Mouse (Mus musculus) hindbrain, embryonic 12.5 days (tissue): ENCODE data around the gene Runx1. TPM values are rescaled to one million over a fixed set of nuclear protein-coding genes. Genes with fewer than 3 reads are reported as not detected.

Experiments
- ATAC-seq: fragments of 200-750 bp; cut with Nextera tagmentation; 2 replicates; pipeline ENCODE4 v1.8.0; 2017; ENCODE audit warnings: moderate TSS enrichment; ENCODE audit not compliant: low FRiP score
- H3K27ac ChIP-seq: fragments of 300-500 bp; sonication (generic); 2 replicates; pipeline ENCODE4 v1.5.1; 2016; ENCODE audit warnings: mild to moderate bottlenecking
- H3K27me3 ChIP-seq: fragments of 300-500 bp; sonication (generic); 2 replicates; pipeline ENCODE4 v1.6.1; 2016; ENCODE audit warnings: mild to moderate bottlenecking
- H3K36me3 ChIP-seq: fragments of 300-500 bp; sonication (generic); 2 replicates; pipeline ENCODE4 v1.6.1; 2016; ENCODE audit warnings: mild to moderate bottlenecking
- H3K4me1 ChIP-seq: fragments of 300-500 bp; sonication (generic); 2 replicates; pipeline ENCODE4 v1.6.1; 2016
- H3K4me2 ChIP-seq: fragments of 300-500 bp; sonication (generic); replicated peaks from 2 replicates; pipeline ENCODE4 v1.6.1; 2016; ENCODE audit warnings: mild to moderate bottlenecking
- H3K4me3 ChIP-seq: fragments of 300-500 bp; sonication (generic); 2 replicates; pipeline ENCODE4 v1.5.1; 2016; ENCODE audit warnings: mild to moderate bottlenecking
- H3K9ac ChIP-seq: fragments of 300-500 bp; sonication (generic); 2 replicates; pipeline ENCODE4 v1.6.1; 2016; ENCODE audit warnings: mild to moderate bottlenecking, moderate library complexity
- H3K9me3 ChIP-seq: fragments of 300-500 bp; sonication (generic); replicated peaks from 2 replicates; pipeline ENCODE4 v1.6.1; 2016; ENCODE audit warnings: mild to moderate bottlenecking
- WGBS: fragments of 180-500 bp; shearing (Covaris S2); methylation state at CpG from one replicate; pipeline ENCODE4 v1.1.7; 2016; 5-methylcytosine and 5-hydroxymethylcytosine counted together
- polyA plus RNA-seq: library from polyadenylated mRNA; unstranded; fragments of >200 nt; fragmentation: Nextera tagmentation; extraction: Ambion mirVana; gene quantifications from 2 replicates; pipeline ENCODE4 v1.2.1, GENCODE M21; 2016

Runx1 gene
- polyA plus RNA-seq, result 4.4 and 5.4 TPM in 2 replicates

- 89% methylated on average over 11 of the region's 11 CpGs for WGBS
Observed at GRCm38 (mm10) chr16:92825908-92826650, at the start of gene Runx1. Gene Runx1 (minus strand): TSS chr16:92826149.

GRCm38 (mm10) chr16:92874015-92874414 lies 48.1 kb upstream of the Runx1 start:
- 80% methylated on average over 3 of the region's 3 CpGs for WGBS
- Histone ChIP-seq H3K9me3 (no peaks in the 10 kb centered on the region), H3K36me3 (no peaks in the 10 kb centered on the region), H3K4me3 (no peak overlapping the region), H3K27ac (no peak overlapping the region), H3K9ac (no peak overlapping the region), H3K4me2 (no peak overlapping the region), H3K27me3 (no peaks in the 10 kb centered on the region), H3K4me1 (no peaks in the 10 kb centered on the region)
- no peak for ATAC-seq

More at GRCm38 (mm10) chr16:92825908-92826650, at the start of gene Runx1:
- Histone ChIP-seq H3K36me3 (no peaks in the 10 kb centered on the region), H3K9me3 (no peaks in the 10 kb centered on the region), H3K27me3 (no peaks in the 10 kb centered on the region), H3K4me3 (no peak within 1 kb of the TSS), H3K4me1 (peaks cover 15% of the 10 kb centered on the region), H3K4me2 (no peak within 1 kb of the TSS), H3K27ac (no peak within 1 kb of the TSS), H3K9ac (no peak within 1 kb of the TSS)
- no peak for ATAC-seq

- Histone ChIP-seq H3K4me2 (no peak overlapping the region), H3K4me1 (no peaks in the 10 kb centered on the region), H3K36me3 (no peaks in the 10 kb centered on the region), H3K4me3 (no peak overlapping the region), H3K27me3 (no peaks in the 10 kb centered on the region), H3K9ac (no peak overlapping the region), H3K27ac (no peak overlapping the region), H3K9me3 (no peaks in the 10 kb centered on the region)
- 89% methylated on average over 11 of the region's 11 CpGs for WGBS
- ATAC-seq, result no peak
Observed at GRCm38 (mm10) chr16:92871728-92872127, 45.8 kb upstream of the Runx1 start.

GRCm38 (mm10) chr16:92868550-92868949 lies 42.6 kb upstream of the Runx1 start:
- H3K4me2 ChIP-seq, result no peak overlapping the region
- WGBS, result 90% methylated on average over 4 of the region's 4 CpGs
- no peak overlapping the region for H3K9ac ChIP-seq
- ATAC-seq, result no peak
- H3K4me3 ChIP-seq, result no peak overlapping the region
- H3K9me3 ChIP-seq, result no peaks in the 10 kb centered on the region
- H3K27ac ChIP-seq, result no peak overlapping the region
- no peaks in the 10 kb centered on the region for H3K4me1 ChIP-seq
- no peaks in the 10 kb centered on the region for H3K36me3 ChIP-seq
- H3K27me3 ChIP-seq, result no peaks in the 10 kb centered on the region

DNA sequence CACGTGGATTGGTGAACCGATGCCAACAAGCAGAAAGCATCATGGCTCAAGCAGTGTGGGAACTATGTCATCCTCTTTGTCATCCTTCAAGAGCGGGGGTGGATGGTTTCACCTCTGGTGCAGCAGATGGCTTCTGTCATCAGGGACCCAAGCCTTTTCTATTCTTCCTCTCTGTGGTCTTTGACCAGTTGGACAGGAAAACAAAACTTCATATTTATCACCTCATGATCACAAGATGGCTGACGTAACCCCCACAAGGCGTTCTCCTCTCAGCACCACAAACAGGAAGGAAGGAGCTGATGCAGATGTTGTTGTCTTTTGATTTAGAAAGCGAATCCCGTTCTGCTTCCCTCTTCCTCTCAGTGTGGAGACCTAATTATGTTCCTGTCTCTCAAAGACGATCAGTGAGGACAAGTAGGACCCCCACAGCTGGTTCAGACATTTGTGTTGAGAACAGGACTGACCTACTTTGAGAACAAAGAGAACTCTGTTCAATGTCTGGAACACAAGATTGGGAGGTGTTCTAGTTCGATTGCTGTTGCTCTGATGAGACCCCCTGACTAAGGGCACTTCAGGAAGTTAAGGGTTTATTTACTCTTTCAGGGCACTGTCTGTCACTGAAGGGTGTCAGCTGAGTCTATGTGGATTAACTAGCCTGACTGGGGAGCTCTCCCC lies 41.4 kb upstream of the Runx1 start:
- H3K27ac ChIP-seq, result no peak overlapping the region
- H3K4me2 ChIP-seq, result no peak overlapping the region
- no peaks in the 10 kb centered on the region for H3K27me3 ChIP-seq
- H3K4me1 ChIP-seq, result no peaks in the 10 kb centered on the region
- H3K36me3 ChIP-seq, result no peaks in the 10 kb centered on the region
- H3K9ac ChIP-seq, result no peak overlapping the region
- no peak for ATAC-seq
- H3K9me3 ChIP-seq, result no peaks in the 10 kb centered on the region
- 74% methylated on average over 9 of the region's 9 CpGs for WGBS
- H3K4me3 ChIP-seq, result no peak overlapping the region

GRCm38 (mm10) chr16:92865314-92865713 lies 39.4 kb upstream of the Runx1 start:
- no peaks in the 10 kb centered on the region for H3K27me3 ChIP-seq
- H3K9ac ChIP-seq, result no peak overlapping the region
- no peaks in the 10 kb centered on the region for H3K9me3 ChIP-seq
- H3K4me3 ChIP-seq, result no peak overlapping the region
- no peaks in the 10 kb centered on the region for H3K36me3 ChIP-seq
- H3K4me1 ChIP-seq, result no peaks in the 10 kb centered on the region
- ATAC-seq, result no peak
- H3K27ac ChIP-seq, result no peak overlapping the region
- 91% methylated on average over 3 of the region's 3 CpGs for WGBS
- no peak overlapping the region for H3K4me2 ChIP-seq

- ATAC-seq, result no peak
- H3K4me2 ChIP-seq, result no peak overlapping the region
- H3K27ac ChIP-seq, result no peak overlapping the region
- 82% methylated on average over 2 of the region's 2 CpGs for WGBS
- H3K4me3 ChIP-seq, result no peak overlapping the region
- H3K9ac ChIP-seq, result no peak overlapping the region
- H3K4me1 ChIP-seq, result no peaks in the 10 kb centered on the region
- H3K27me3 ChIP-seq, result no peaks in the 10 kb centered on the region
- no peaks in the 10 kb centered on the region for H3K9me3 ChIP-seq
- no peaks in the 10 kb centered on the region for H3K36me3 ChIP-seq
Observed at GRCm38 (mm10) chr16:92864191-92864590, 38.2 kb upstream of the Runx1 start.

- H3K36me3 ChIP-seq, result no peaks in the 10 kb centered on the region
- no peak overlapping the region for H3K27ac ChIP-seq
- no peak for ATAC-seq
- no peaks in the 10 kb centered on the region for H3K4me1 ChIP-seq
- no peaks in the 10 kb centered on the region for H3K9me3 ChIP-seq
- H3K27me3 ChIP-seq, result no peaks in the 10 kb centered on the region
- H3K4me2 ChIP-seq, result no peak overlapping the region
- no peak overlapping the region for H3K9ac ChIP-seq
- no peak overlapping the region for H3K4me3 ChIP-seq
Observed at GRCm38 (mm10) chr16:92863179-92863578, 37.2 kb upstream of the Runx1 start.

DNA sequence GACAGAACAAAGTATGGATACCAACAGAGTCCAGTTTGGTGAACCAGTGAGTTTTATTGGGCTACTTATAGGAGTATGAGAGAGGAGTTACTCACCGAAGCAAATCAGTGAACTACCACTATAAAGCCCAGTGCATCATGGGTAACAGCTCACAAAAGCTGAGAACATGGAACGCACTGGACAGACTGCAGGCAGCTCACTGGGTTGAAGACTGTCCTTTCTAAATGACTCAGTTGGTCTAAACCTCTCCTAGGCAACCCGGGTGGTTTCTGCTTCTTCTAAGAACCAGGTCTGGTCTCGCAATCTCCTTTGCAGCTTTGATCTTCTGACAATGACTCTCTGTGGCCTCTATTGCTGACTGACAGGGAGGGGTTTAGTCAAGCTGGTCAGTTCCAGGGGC lies 36.5 kb upstream of the Runx1 start:
- 85% methylated on average over 4 of the region's 4 CpGs for WGBS

DNA sequence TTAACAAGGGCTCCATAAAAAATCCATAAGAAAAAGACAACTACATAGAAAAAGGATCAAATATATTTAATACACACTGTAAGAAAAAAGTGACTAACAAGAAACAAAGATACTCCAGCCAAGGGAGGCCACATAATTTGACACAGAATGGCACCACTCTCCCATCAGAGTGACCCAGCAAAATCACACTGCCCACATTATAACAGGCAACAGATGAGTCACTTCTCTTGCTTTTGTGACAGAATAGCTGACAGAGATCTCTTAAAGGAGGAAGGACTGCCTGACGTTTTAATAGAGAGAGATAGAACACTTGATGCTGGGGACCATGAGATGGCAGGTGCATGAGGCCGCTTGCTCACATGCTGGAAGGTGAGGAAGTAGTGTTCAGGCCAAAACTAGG lies 35.6 kb upstream of the Runx1 start:
- ATAC-seq, result no peak
- WGBS, result 78% methylated on average over 2 of the region's 2 CpGs

More for the DNA sequence above, 36.5 kb upstream of the Runx1 start:
- no peak for ATAC-seq
- Histone ChIP-seq H3K9me3 (no peaks in the 10 kb centered on the region), H3K27ac (no peak overlapping the region), H3K4me1 (no peaks in the 10 kb centered on the region), H3K4me2 (no peak overlapping the region), H3K36me3 (no peaks in the 10 kb centered on the region), H3K9ac (no peak overlapping the region), H3K27me3 (no peaks in the 10 kb centered on the region), H3K4me3 (no peak overlapping the region)

GRCm38 (mm10) chr16:92860649-92861048 lies 34.7 kb upstream of the Runx1 start:
- Histone ChIP-seq H3K9ac (no peak overlapping the region), H3K4me2 (no peak overlapping the region), H3K36me3 (no peaks in the 10 kb centered on the region), H3K27me3 (no peaks in the 10 kb centered on the region), H3K9me3 (no peaks in the 10 kb centered on the region), H3K27ac (no peak overlapping the region), H3K4me3 (no peak overlapping the region), H3K4me1 (no peaks in the 10 kb centered on the region)
- no peak for ATAC-seq
- 89% methylated on average over 1 of the region's 1 CpGs for WGBS

More for the DNA sequence above, 35.6 kb upstream of the Runx1 start:
- no peak overlapping the region for H3K27ac ChIP-seq
- no peak overlapping the region for H3K4me2 ChIP-seq
- H3K9me3 ChIP-seq, result no peaks in the 10 kb centered on the region
- no peaks in the 10 kb centered on the region for H3K27me3 ChIP-seq
- no peak overlapping the region for H3K9ac ChIP-seq
- H3K36me3 ChIP-seq, result no peaks in the 10 kb centered on the region
- no peaks in the 10 kb centered on the region for H3K4me1 ChIP-seq
- no peak overlapping the region for H3K4me3 ChIP-seq

DNA sequence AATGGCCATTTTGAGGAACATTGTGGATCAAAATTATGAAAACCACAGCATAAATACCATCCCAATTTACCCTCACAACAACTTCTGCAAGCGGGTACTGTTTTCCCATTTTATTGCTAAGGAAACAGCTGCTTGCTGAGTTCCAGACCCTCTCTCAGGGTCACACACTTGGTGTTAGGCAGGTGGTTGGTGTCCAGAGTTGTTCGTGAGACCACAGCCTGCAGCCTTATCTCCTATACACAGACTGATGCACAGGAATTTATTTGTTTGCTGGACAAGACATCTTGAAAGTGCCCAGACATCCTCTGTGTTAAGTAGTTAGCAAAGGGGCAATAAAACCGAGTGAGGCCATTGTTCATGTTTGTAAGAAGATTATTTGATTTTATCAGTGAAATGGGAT lies 30.8 kb upstream of the Runx1 start:
- no peak overlapping the region for H3K9ac ChIP-seq
- no peak overlapping the region for H3K27ac ChIP-seq
- no peaks in the 10 kb centered on the region for H3K36me3 ChIP-seq
- no peak overlapping the region for H3K4me2 ChIP-seq
- H3K4me3 ChIP-seq, result no peak overlapping the region
- ATAC-seq, result no peak
- no peaks in the 10 kb centered on the region for H3K4me1 ChIP-seq
- WGBS, result 83% methylated on average over 3 of the region's 3 CpGs
- no peaks in the 10 kb centered on the region for H3K9me3 ChIP-seq
- no peaks in the 10 kb centered on the region for H3K27me3 ChIP-seq

GRCm38 (mm10) chr16:92852276-92852675 lies 26.3 kb upstream of the Runx1 start:
- H3K9me3 ChIP-seq, result 0 out of 2 replicates have a peak, but pooled peaks cover 4% of the 10 kb centered on the region
- no peak overlapping the region for H3K27ac ChIP-seq
- H3K4me1 ChIP-seq, result no peaks in the 10 kb centered on the region
- no peak overlapping the region for H3K4me2 ChIP-seq
- H3K36me3 ChIP-seq, result no peaks in the 10 kb centered on the region
- H3K27me3 ChIP-seq, result no peaks in the 10 kb centered on the region
- no peak for ATAC-seq
- H3K4me3 ChIP-seq, result no peak overlapping the region
- H3K9ac ChIP-seq, result no peak overlapping the region
- WGBS, result 86% methylated on average over 6 of the region's 6 CpGs
